Mouse (Mus musculus): ENCODE results near the gene Tnip3.

- no peak for TF ChIP-seq CTCF (IDR thresholded peaks at IDR 0.05; ENCODE audit: low read depth, low read length)
- no peak for TF ChIP-seq POLR2A (IDR thresholded peaks at IDR 0.05; ENCODE audit: insufficient read depth, low read length)
These were observed 60.4 kb downstream of the Tnip3 start for GRCm38 (mm10) chr6:65585333-65586053.
